In genomic region chr5:107403011-107403946, GRCm38 (mm10) we compare ENCODE assay signal across 9 mouse cellular contexts. TPM values are rescaled to one million over a fixed set of nuclear protein-coding genes. Genes with fewer than 3 reads are reported as not detected.
DNase-seq lines count a peak whose midpoint lies in the region; ATAC-seq lines count a peak whose summit lies in the region.
"Had no signal": no experiment of that assay in that cellular context is flagged by ENCODE, and none has a peak within 500 bp of the region (broad histone marks: within the 10 kb centered on the region; RNA-seq: fewer than 3 reads in every experiment).

No protein-coding gene starts in this region.

- H3K9ac ChIP-seq in kidney, embryonic 15.5 days, result peak overlapping the region; percentile 61
- peak overlapping the region; percentile 60 for H3K9ac ChIP-seq in embryonic facial prominence, embryonic 12.5 days
- H3K9ac ChIP-seq in hindbrain, embryonic 13.5 days, result peak overlapping the region; percentile 76
- H3K9ac ChIP-seq in limb, embryonic 15.5 days, result peak overlapping the region; percentile 58
- peak overlapping the region; percentile 59 for H3K9ac ChIP-seq in neural tube, embryonic 15.5 days (replicated peaks)

- H3K4me2 ChIP-seq in kidney, embryonic 15.5 days, result peak overlapping the region; percentile 98
- peak overlapping the region; percentile 97 for H3K4me2 ChIP-seq in embryonic facial prominence, embryonic 12.5 days (replicated peaks)
- H3K4me2 ChIP-seq in hindbrain, embryonic 13.5 days, result peak overlapping the region; percentile 98
- peak overlapping the region; percentile 94 for H3K4me2 ChIP-seq in limb, embryonic 15.5 days
- H3K4me2 ChIP-seq in neural tube, embryonic 15.5 days, result peak overlapping the region; percentile 99

- peaks cover 13% of the 10 kb centered on the region for H3K4me1 ChIP-seq in kidney, embryonic 15.5 days
- no peaks in the 10 kb centered on the region for H3K4me1 ChIP-seq in embryonic facial prominence, embryonic 12.5 days
- H3K4me1 ChIP-seq in hindbrain, embryonic 13.5 days (replicated peaks), result peaks cover 16% of the 10 kb centered on the region
- H3K4me1 ChIP-seq in limb, embryonic 15.5 days, result peaks cover 6% of the 10 kb centered on the region; the same call in 1 of the 2 replicates
- peaks cover 13% of the 10 kb centered on the region; the same call in 1 of the 2 replicates for H3K4me1 ChIP-seq in neural tube, embryonic 15.5 days

- peak; percentile 91 for ATAC-seq in kidney, embryonic 15.5 days (replicated peaks; ENCODE audit: low FRiP score)
- peak; percentile 64; the same call in 1 of the 2 replicates for ATAC-seq in embryonic facial prominence, embryonic 12.5 days (ENCODE audit: insufficient number of reproducible peaks, insufficient read depth, low FRiP score, low TSS enrichment)
- ATAC-seq in hindbrain, embryonic 13.5 days (ENCODE audit: low FRiP score), result peak; percentile 80
- 0 out of 2 replicates have a peak, but pooled peaks have one; percentile 35 for ATAC-seq in limb, embryonic 15.5 days (ENCODE audit: insufficient number of reproducible peaks, low FRiP score, low TSS enrichment, low read depth)
- ATAC-seq in neural tube, embryonic 15.5 days (ENCODE audit: low FRiP score), result peak; percentile 78

- H3K27me3 ChIP-seq in kidney, embryonic 15.5 days, result peaks cover 34% of the 10 kb centered on the region
- peaks cover 33% of the 10 kb centered on the region for H3K27me3 ChIP-seq in embryonic facial prominence, embryonic 12.5 days
- peaks cover 38% of the 10 kb centered on the region for H3K27me3 ChIP-seq in hindbrain, embryonic 13.5 days
- H3K27me3 ChIP-seq in limb, embryonic 15.5 days, result peaks cover 23% of the 10 kb centered on the region
- peaks cover 19% of the 10 kb centered on the region for H3K27me3 ChIP-seq in neural tube, embryonic 15.5 days (replicated peaks)

- no peaks in the 10 kb centered on the region for H3K9me3 ChIP-seq in kidney, embryonic 15.5 days (replicated peaks)
- H3K9me3 ChIP-seq in embryonic facial prominence, embryonic 12.5 days, result 0 out of 2 replicates have a peak, but pooled peaks cover 4% of the 10 kb centered on the region
- no peaks in the 10 kb centered on the region for H3K9me3 ChIP-seq in hindbrain, embryonic 13.5 days
- no peaks in the 10 kb centered on the region for H3K9me3 ChIP-seq in limb, embryonic 15.5 days
- H3K9me3 ChIP-seq in neural tube, embryonic 15.5 days (replicated peaks), result no peaks in the 10 kb centered on the region

- H3K27ac ChIP-seq in kidney, embryonic 15.5 days, result no peak overlapping the region
- no peak overlapping the region for H3K27ac ChIP-seq in embryonic facial prominence, embryonic 12.5 days
- H3K27ac ChIP-seq in hindbrain, embryonic 13.5 days, result no peak overlapping the region
- H3K27ac ChIP-seq in limb, embryonic 15.5 days, result no peak overlapping the region
- H3K27ac ChIP-seq in neural tube, embryonic 15.5 days (replicated peaks), result no peak overlapping the region

- H3K36me3 ChIP-seq in kidney, embryonic 15.5 days, result no peaks in the 10 kb centered on the region
- no peaks in the 10 kb centered on the region for H3K36me3 ChIP-seq in embryonic facial prominence, embryonic 12.5 days
- no peaks in the 10 kb centered on the region for H3K36me3 ChIP-seq in hindbrain, embryonic 13.5 days
- no peaks in the 10 kb centered on the region for H3K36me3 ChIP-seq in limb, embryonic 15.5 days
- H3K36me3 ChIP-seq in neural tube, embryonic 15.5 days, result no peaks in the 10 kb centered on the region

- H3K4me3 ChIP-seq in kidney, embryonic 15.5 days (replicated peaks), result peak overlapping the region; percentile 64
- H3K4me3 ChIP-seq in embryonic facial prominence, embryonic 12.5 days, result peak overlapping the region; percentile 61
- H3K4me3 ChIP-seq in hindbrain, embryonic 13.5 days, result peak overlapping the region; percentile 65
- peak overlapping the region; percentile 56 for H3K4me3 ChIP-seq in limb, embryonic 15.5 days
- H3K4me3 ChIP-seq in neural tube, embryonic 15.5 days (replicated peaks), result peak overlapping the region; percentile 66
- H3K4me3 ChIP-seq: myocyte had no signal

- DNase-seq in kidney, adult 18-20 months, result no peak
- DNase-seq in adrenal gland, adult 8-10 months, result peak; percentile 4
- peak; percentile 6 for DNase-seq in urinary bladder, postnatal 25 days (ENCODE audit: low spot score)

- WGBS in kidney, embryonic 15.5 days, result under 1% methylated on average over 56 of the region's 80 CpGs
- under 1% methylated on average over 69 of the region's 80 CpGs for WGBS in embryonic facial prominence, embryonic 12.5 days
- WGBS in hindbrain, embryonic 13.5 days, result under 1% methylated on average over 79 of the region's 80 CpGs
- under 1% methylated on average over 77 of the region's 80 CpGs for WGBS in limb, embryonic 15.5 days
- under 1% methylated on average over 65 of the region's 80 CpGs for WGBS in neural tube, embryonic 15.5 days

RNA-seq across cellular contexts. Expression of gene Ephx4, which starts 0.7 kb away (rescaled TPM):
- 1.3 and 1.7 TPM in 2 replicates for polyA plus RNA-seq in kidney, embryonic 15.5 days (2015; fragmentation: Nextera tagmentation; extraction: Ambion mirVana)
- total RNA-seq in adrenal gland, adult 8-10 months (2022), result 1 to 10 TPM; 1.4 to 3.1 (median 2.1) TPM
- polyA plus RNA-seq in embryonic facial prominence, embryonic 12.5 days (2016; fragmentation: Nextera tagmentation; extraction: Ambion mirVana), result 1.5 and 1.6 TPM in 2 replicates
- polyA plus RNA-seq in hindbrain, embryonic 13.5 days (2015; fragmentation: Nextera tagmentation; extraction: Ambion mirVana), result 1.7 and 1.9 TPM in 2 replicates
- polyA plus RNA-seq in limb, embryonic 15.5 days (2015; fragmentation: Nextera tagmentation; extraction: Ambion mirVana), result 2.1 TPM in 2 replicates
- polyA plus RNA-seq in neural tube, embryonic 15.5 days (2015; fragmentation: Nextera tagmentation; extraction: Ambion mirVana), result 3.8 and 5.4 TPM in 2 replicates
- polyA plus RNA-seq: myocyte had no signal

RNA-seq across cellular contexts. Expression of gene Lpcat2b, which starts 28.1 kb away (rescaled TPM):
- polyA plus RNA-seq in kidney, embryonic 15.5 days (2015; fragmentation: Nextera tagmentation; extraction: Ambion mirVana), result not detected in 2 replicates
- not detected for total RNA-seq in adrenal gland, adult 8-10 months (2022)
- not detected in 2 replicates for polyA plus RNA-seq in embryonic facial prominence, embryonic 12.5 days (2016; fragmentation: Nextera tagmentation; extraction: Ambion mirVana)
- not detected in 2 replicates for polyA plus RNA-seq in hindbrain, embryonic 13.5 days (2015; fragmentation: Nextera tagmentation; extraction: Ambion mirVana)
- not detected in 2 replicates for polyA plus RNA-seq in limb, embryonic 15.5 days (2015; fragmentation: Nextera tagmentation; extraction: Ambion mirVana)
- polyA plus RNA-seq in neural tube, embryonic 15.5 days (2015; fragmentation: Nextera tagmentation; extraction: Ambion mirVana), result not detected in 2 replicates
- polyA plus RNA-seq: myocyte had no signal

RNA-seq across cellular contexts. Expression of gene Btbd8, which starts 34.5 kb away (rescaled TPM):
- polyA plus RNA-seq in kidney, embryonic 15.5 days (2015; fragmentation: Nextera tagmentation; extraction: Ambion mirVana), result 4.1 and 4.8 TPM in 2 replicates
- total RNA-seq in adrenal gland, adult 8-10 months (2022), result 10 to 100 TPM in 1 of 4 experiments, 1 to 10 TPM in 3; 5.1 to 11.5 (median 8.9) TPM
- polyA plus RNA-seq in embryonic facial prominence, embryonic 12.5 days (2016; fragmentation: Nextera tagmentation; extraction: Ambion mirVana), result 6.6 and 7.0 TPM in 2 replicates
- 15.1 and 16.3 TPM in 2 replicates for polyA plus RNA-seq in hindbrain, embryonic 13.5 days (2015; fragmentation: Nextera tagmentation; extraction: Ambion mirVana)
- polyA plus RNA-seq in limb, embryonic 15.5 days (2015; fragmentation: Nextera tagmentation; extraction: Ambion mirVana), result 3.4 and 4.2 TPM in 2 replicates
- 17.8 and 19.5 TPM in 2 replicates for polyA plus RNA-seq in neural tube, embryonic 15.5 days (2015; fragmentation: Nextera tagmentation; extraction: Ambion mirVana)

Comparison
In these comparisons a context has a peak if more than half of its experiments do, and no peak if none do; other contexts are left out.
1. ATAC-seq: peak in every context shown above with its lines; median percentile 91 in kidney, embryonic 15.5 days; 80 in hindbrain, embryonic 13.5 days; 78 in neural tube, embryonic 15.5 days; 64 in embryonic facial prominence, embryonic 12.5 days; 35 in limb, embryonic 15.5 days.